Mouse (Mus musculus): ENCODE measurements at regions not wholly inside any gene's neighbourhood (a gene's known extent, or its start where the extent isn't known, plus 50 kb on each side); places are given as distances from the start of the nearest gene placed in this dataset.
A peak's percentile ranks its signal among the peaks of the same experiment; 100 is the strongest.

DNA sequence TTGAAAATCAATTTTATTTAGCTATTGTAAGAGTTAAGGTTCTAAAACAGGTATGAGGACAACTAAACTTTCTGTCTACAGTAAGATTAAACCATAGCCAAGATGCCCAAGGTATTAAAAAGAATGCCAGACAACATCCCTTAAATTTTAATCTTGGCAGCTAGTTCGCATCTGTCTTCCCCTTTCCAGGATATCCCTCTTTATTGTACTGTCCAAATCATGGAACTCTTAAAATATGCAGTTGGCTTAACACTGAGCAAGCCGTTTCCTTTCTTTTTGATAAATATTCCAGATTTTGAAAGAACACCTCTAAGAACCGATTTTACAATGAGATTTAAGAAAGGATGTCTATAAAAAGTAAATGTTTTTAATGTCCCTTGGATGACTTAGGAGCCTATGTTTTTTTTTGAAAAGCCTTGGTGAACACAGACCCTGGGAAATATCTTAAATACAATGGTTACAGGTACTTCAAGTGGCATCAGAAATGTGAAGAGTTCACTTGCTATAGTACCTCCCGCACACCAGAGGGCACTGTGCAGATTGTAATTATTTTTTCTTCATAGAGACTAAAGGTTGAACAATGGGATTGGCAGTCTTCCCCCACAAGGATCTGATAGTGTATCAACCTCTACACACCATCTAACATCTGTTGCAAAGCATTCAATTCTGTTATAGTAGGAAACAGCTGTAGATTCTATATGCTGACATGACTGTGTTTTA, 237.5 kb upstream of the Gm12728 start:
- DNase-seq, result peak; percentile 65
- Histone ChIP-seq H3K27me3 (replicated peaks; ENCODE audit: control insufficient read depth, insufficient read depth, low read length) (no peaks in the 10 kb centered on the region), H3K36me3 (ENCODE audit: control insufficient read depth, insufficient read depth, low read length) (no peaks in the 10 kb centered on the region), H3K4me3 (ENCODE audit: insufficient read depth, low read depth, low read length) (no peak overlapping the region), H3K4me1 (ENCODE audit: control insufficient read depth, insufficient read depth, low read length) (peaks cover 3% of the 10 kb centered on the region; the same call in 1 of the 2 replicates), H3K27ac (ENCODE audit: insufficient read depth, low read depth, low read length) (no peak overlapping the region)
- no peak for TF ChIP-seq POLR2A (IDR thresholded peaks at IDR 0.05; ENCODE audit: low read depth, low read length)
- TF ChIP-seq CTCF (conservative IDR thresholded peaks at IDR 0.05; ENCODE audit: insufficient read depth, insufficient read length, low read depth, low read length), result 0 out of 2 replicates have a peak, but pooled peaks have one; percentile 6
- 78% methylated on average over 4 of the region's 4 CpGs for WGBS

DNA sequence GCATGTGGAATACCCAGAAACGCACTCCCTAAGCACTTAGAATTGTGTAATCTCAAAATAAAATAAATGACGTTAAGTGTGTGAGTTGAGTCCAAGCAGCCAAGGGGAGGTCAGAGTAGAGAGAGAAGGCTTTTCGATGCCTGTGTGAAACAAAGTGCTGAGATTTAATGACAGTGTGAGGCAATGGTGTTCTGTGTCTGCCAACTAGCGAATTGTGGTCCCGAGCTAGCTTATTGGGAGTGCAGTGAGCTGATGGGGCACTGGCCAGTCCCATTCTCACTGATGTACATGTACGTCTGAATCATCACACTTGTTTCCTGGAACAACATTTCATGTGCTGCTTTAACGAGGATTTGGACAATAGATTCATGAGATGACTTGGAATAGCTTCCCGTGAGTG, 234.7 kb upstream of the Gm12728 start:
- Histone ChIP-seq H3K4me3 (ENCODE audit: insufficient read depth, low read depth, low read length) (no peak overlapping the region), H3K27ac (ENCODE audit: insufficient read depth, low read depth, low read length) (peak overlapping the region; percentile 28; the same call in 1 of the 2 replicates), H3K4me1 (ENCODE audit: control insufficient read depth, insufficient read depth, low read length) (peaks cover 3% of the 10 kb centered on the region; the same call in 1 of the 2 replicates), H3K27me3 (replicated peaks; ENCODE audit: control insufficient read depth, insufficient read depth, low read length) (no peaks in the 10 kb centered on the region), H3K36me3 (ENCODE audit: control insufficient read depth, insufficient read depth, low read length) (no peaks in the 10 kb centered on the region)
- WGBS, result 73% methylated on average over 8 of the region's 8 CpGs
- DNase-seq, result peak; percentile 13
- TF ChIP-seq POLR2A (IDR thresholded peaks at IDR 0.05; ENCODE audit: low read depth, low read length), result no peak

DNA sequence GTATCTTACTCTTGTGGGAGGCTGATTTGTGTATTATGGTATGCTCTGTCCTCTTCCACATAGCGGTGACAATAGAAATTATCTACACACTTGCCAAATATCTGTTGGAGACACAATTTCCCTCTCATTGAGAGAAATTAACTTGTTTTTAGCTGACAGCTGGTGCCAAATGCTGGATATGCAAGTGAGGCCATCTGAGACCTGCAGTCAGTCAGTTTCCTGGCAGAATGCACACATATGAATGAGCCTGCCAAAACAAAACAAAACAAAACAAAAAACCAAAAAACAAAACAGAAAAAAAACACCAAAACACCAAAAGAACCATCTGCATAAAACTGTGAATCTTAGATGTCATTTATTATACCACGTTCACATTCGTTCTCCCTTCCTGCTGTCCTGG, 233.7 kb upstream of the Gm12728 start:
- H3K4me3 ChIP-seq (ENCODE audit: insufficient read depth, low read depth, low read length), result no peak overlapping the region
- H3K27me3 ChIP-seq (replicated peaks; ENCODE audit: control insufficient read depth, insufficient read depth, low read length), result no peaks in the 10 kb centered on the region
- TF ChIP-seq POLR2A (IDR thresholded peaks at IDR 0.05; ENCODE audit: low read depth, low read length) (no peak), CTCF (conservative IDR thresholded peaks at IDR 0.05; ENCODE audit: insufficient read depth, insufficient read length, low read depth, low read length) (no peak)
- H3K27ac ChIP-seq (ENCODE audit: insufficient read depth, low read depth, low read length), result no peak overlapping the region
- peak; percentile 18 for DNase-seq
- peaks cover 3% of the 10 kb centered on the region; the same call in 1 of the 2 replicates for H3K4me1 ChIP-seq (ENCODE audit: control insufficient read depth, insufficient read depth, low read length)
- WGBS, result 90% methylated on average over 3 of the region's 3 CpGs
- no peaks in the 10 kb centered on the region for H3K36me3 ChIP-seq (ENCODE audit: control insufficient read depth, insufficient read depth, low read length)

DNA sequence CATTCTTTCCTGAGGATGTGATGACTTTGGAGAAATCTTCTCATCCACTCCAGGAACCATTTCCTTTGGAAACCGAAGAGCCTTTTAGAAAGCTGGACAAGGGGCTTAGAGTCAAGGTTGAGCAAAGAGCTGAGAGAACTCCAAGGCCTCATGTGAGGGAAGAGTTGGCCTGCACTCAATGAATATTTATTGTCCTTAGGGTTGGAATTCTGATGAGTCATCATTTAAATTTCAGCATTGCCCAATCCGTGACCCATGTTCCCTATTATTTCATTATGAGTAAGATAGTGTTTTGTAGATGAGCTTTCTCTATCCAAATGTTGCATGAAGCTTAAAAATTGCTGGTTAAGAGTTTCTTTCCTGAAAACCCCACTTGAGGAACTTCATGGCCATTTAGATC, 232.3 kb upstream of the Gm12728 start:
- no peaks in the 10 kb centered on the region for H3K27me3 ChIP-seq (replicated peaks; ENCODE audit: control insufficient read depth, insufficient read depth, low read length)
- TF ChIP-seq CTCF (conservative IDR thresholded peaks at IDR 0.05; ENCODE audit: insufficient read depth, insufficient read length, low read depth, low read length) (no peak), POLR2A (IDR thresholded peaks at IDR 0.05; ENCODE audit: low read depth, low read length) (no peak)
- H3K4me1 ChIP-seq (ENCODE audit: control insufficient read depth, insufficient read depth, low read length), result peaks cover 3% of the 10 kb centered on the region; the same call in 1 of the 2 replicates
- H3K27ac ChIP-seq (ENCODE audit: insufficient read depth, low read depth, low read length), result peak overlapping the region; percentile 23; the same call in 1 of the 2 replicates
- WGBS, result 67% methylated on average over 2 of the region's 2 CpGs
- no peak overlapping the region for H3K4me3 ChIP-seq (ENCODE audit: insufficient read depth, low read depth, low read length)
- DNase-seq, result peak; percentile 21
- no peaks in the 10 kb centered on the region for H3K36me3 ChIP-seq (ENCODE audit: control insufficient read depth, insufficient read depth, low read length)

DNA sequence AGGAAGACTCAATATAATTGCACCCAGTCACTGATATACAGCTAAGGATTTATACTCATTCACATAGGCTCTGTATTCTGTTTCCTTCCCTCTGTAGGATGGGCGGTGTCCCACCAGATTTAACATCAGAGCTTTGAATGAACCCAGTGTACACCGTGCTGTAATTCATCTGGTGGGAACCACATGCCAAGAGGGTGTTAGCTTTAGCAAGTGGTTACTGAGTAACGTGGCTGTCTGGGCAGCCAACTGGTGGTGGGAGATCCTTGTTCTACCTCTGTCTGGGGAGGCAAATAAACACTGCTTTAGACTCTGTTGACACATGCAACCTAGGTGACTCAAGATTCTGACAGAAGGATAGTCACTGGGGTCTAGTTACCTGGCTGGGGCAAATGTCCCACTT, 229.6 kb upstream of the Gm12728 start:
- Histone ChIP-seq H3K27ac (ENCODE audit: insufficient read depth, low read depth, low read length) (no peak overlapping the region), H3K4me3 (ENCODE audit: insufficient read depth, low read depth, low read length) (no peak overlapping the region), H3K36me3 (ENCODE audit: control insufficient read depth, insufficient read depth, low read length) (no peaks in the 10 kb centered on the region), H3K27me3 (replicated peaks; ENCODE audit: control insufficient read depth, insufficient read depth, low read length) (no peaks in the 10 kb centered on the region), H3K4me1 (ENCODE audit: control insufficient read depth, insufficient read depth, low read length) (peaks cover 1% of the 10 kb centered on the region; the same call in 1 of the 2 replicates)
- TF ChIP-seq POLR2A (IDR thresholded peaks at IDR 0.05; ENCODE audit: low read depth, low read length), result no peak
- no peak for TF ChIP-seq CTCF (conservative IDR thresholded peaks at IDR 0.05; ENCODE audit: insufficient read depth, insufficient read length, low read depth, low read length)
- WGBS, result 40% methylated on average over 3 of the region's 3 CpGs
- peak; percentile 17 for DNase-seq

DNA sequence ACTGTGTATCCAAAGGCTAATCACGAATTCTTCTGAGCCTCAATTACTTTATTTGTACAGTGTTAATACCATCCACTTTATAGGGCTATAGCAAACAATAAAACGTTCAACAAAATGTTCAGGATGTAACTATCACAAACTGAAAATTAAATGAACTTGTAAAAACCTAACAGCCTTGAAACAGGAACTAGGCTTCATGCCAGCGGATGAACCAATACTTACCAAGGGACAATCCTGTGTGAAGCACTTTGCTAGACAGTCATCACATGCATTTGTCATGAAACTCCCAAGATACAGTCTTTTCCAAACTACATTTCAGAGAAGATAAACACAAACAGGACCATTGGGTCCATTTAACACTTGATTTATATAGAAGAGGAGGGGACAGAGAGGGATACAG, 228.9 kb upstream of the Gm12728 start:
- no peak for TF ChIP-seq POLR2A (IDR thresholded peaks at IDR 0.05; ENCODE audit: low read depth, low read length)
- no peak for TF ChIP-seq CTCF (conservative IDR thresholded peaks at IDR 0.05; ENCODE audit: insufficient read depth, insufficient read length, low read depth, low read length)
- Histone ChIP-seq H3K27me3 (replicated peaks; ENCODE audit: control insufficient read depth, insufficient read depth, low read length) (no peaks in the 10 kb centered on the region), H3K36me3 (ENCODE audit: control insufficient read depth, insufficient read depth, low read length) (no peaks in the 10 kb centered on the region), H3K27ac (ENCODE audit: insufficient read depth, low read depth, low read length) (no peak overlapping the region), H3K4me3 (ENCODE audit: insufficient read depth, low read depth, low read length) (no peak overlapping the region), H3K4me1 (ENCODE audit: control insufficient read depth, insufficient read depth, low read length) (no peaks in the 10 kb centered on the region)
- WGBS, result 82% methylated on average over 3 of the region's 3 CpGs
- no peak for DNase-seq

DNA sequence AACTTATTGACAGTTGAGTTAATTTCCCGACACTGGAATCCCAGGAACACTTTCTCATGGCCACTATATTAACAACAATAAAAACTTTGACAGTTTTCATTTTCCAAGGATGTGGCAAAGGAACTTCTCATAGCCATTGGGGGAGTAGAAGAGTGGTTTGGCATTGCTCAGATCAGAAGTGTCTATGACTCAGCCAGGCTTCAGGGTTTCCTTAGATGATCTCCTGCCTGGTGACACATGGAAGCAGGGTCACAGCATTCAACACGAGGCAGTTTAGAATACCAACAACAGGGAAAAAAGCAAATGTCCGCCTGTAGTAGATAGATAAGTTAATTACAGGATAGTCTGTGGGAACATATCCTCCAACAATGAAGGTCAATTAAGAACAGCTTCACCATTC, 228.1 kb upstream of the Gm12728 start:
- WGBS, result 62% methylated on average over 3 of the region's 3 CpGs
- no peak overlapping the region for H3K27ac ChIP-seq (ENCODE audit: insufficient read depth, low read depth, low read length)
- no peak for DNase-seq

More for the DNA sequence above, 228.1 kb upstream of the Gm12728 start:
- Histone ChIP-seq H3K36me3 (ENCODE audit: control insufficient read depth, insufficient read depth, low read length) (no peaks in the 10 kb centered on the region), H3K4me1 (ENCODE audit: control insufficient read depth, insufficient read depth, low read length) (no peaks in the 10 kb centered on the region), H3K4me3 (ENCODE audit: insufficient read depth, low read depth, low read length) (no peak overlapping the region), H3K27me3 (replicated peaks; ENCODE audit: control insufficient read depth, insufficient read depth, low read length) (no peaks in the 10 kb centered on the region)
- TF ChIP-seq POLR2A (IDR thresholded peaks at IDR 0.05; ENCODE audit: low read depth, low read length) (no peak), CTCF (conservative IDR thresholded peaks at IDR 0.05; ENCODE audit: insufficient read depth, insufficient read length, low read depth, low read length) (no peak)
